Mouse (Mus musculus) telencephalon, adult 2 months (tissue): Measurements from ENCODE around the gene Rilpl1.
"Not testable (repeated sequence)": the region's sequence is repeated elsewhere in the genome, so short reads cannot be mapped to it uniquely, and the experiment has no call there.

ENCODE experiments used
- DNase-seq: peaks from one replicate; pipeline ENCODE4 v3.0.0-alpha.2; 2011; ENCODE audit warnings: low read depth, low spot score

The Rilpl1 gene

GRCm38 (mm10) chr5:124530655-124531582, at the start of gene Rilpl1:
TSS of gene Rilpl1 (minus strand) at chr5:124531391.
- DNase-seq: no peak

- peak; percentile 92 for DNase-seq
Measured at GRCm38 (mm10) chr5:124578633-124579317, 47.6 kb upstream of the Rilpl1 start, which contains the start of the genes Eif2b1 and Gtf2h3. TSS of gene Eif2b1 (minus strand) at chr5:124579131. TSS of gene Gtf2h3 (plus strand) at chr5:124579140.

GRCm38 (mm10) chr5:124575467-124575866, 44.3 kb upstream of the Rilpl1 start:
- DNase-seq: no peak

GRCm38 (mm10) chr5:124571068-124571467, 39.9 kb upstream of the Rilpl1 start:
- no peak for DNase-seq

- no peak for DNase-seq
Measured at GRCm38 (mm10) chr5:124555145-124555544, 24.0 kb upstream of the Rilpl1 start.

- DNase-seq: no peak
Measured at GRCm38 (mm10) chr5:124553607-124554006, 22.4 kb upstream of the Rilpl1 start.

GRCm38 (mm10) chr5:124552558-124553307, 21.5 kb upstream of the Rilpl1 start, which contains the start of gene Ddx55:
TSS of gene Ddx55 (plus strand) at chr5:124552864.
- DNase-seq: peak; percentile 94

GRCm38 (mm10) chr5:124552094-124552472, 20.9 kb upstream of the Rilpl1 start:
- DNase-seq: no peak

GRCm38 (mm10) chr5:124551349-124552093, 20.3 kb upstream of the Rilpl1 start:
- DNase-seq: not testable (repeated sequence)

- DNase-seq: not testable (repeated sequence)
Measured at GRCm38 (mm10) chr5:124550737-124551136, 19.5 kb upstream of the Rilpl1 start.

GRCm38 (mm10) chr5:124541602-124541973, 10.4 kb upstream of the Rilpl1 start:
- no peak for DNase-seq

GRCm38 (mm10) chr5:124540905-124541601, 9.9 kb upstream of the Rilpl1 start:
- DNase-seq: no peak

- peak; percentile 97 for DNase-seq
Measured at GRCm38 (mm10) chr5:124540383-124540786, 9.2 kb upstream of the Rilpl1 start, which contains the start of gene Tmed2. TSS of gene Tmed2 (plus strand) at chr5:124540695.

- no peak for DNase-seq
Measured at GRCm38 (mm10) chr5:124539905-124540304, 8.7 kb upstream of the Rilpl1 start.

GRCm38 (mm10) chr5:124538813-124539792, 7.9 kb upstream of the Rilpl1 start:
- peak; percentile 77 for DNase-seq

- no peak for DNase-seq
Measured at GRCm38 (mm10) chr5:124536776-124537175, 5.6 kb upstream of the Rilpl1 start.

GRCm38 (mm10) chr5:124535016-124535415, 3.8 kb upstream of the Rilpl1 start:
- DNase-seq: no peak

GRCm38 (mm10) chr5:124532451-124532850, 1.3 kb upstream of the Rilpl1 start:
- no peak for DNase-seq

- DNase-seq: no peak
Measured at GRCm38 (mm10) chr5:124531583-124531930, 366 bp upstream of the Rilpl1 start.
